Mouse (Mus musculus): ENCODE measurements around the gene 4933407L21Rik.
"Not testable (repeated sequence)": the region's sequence is repeated elsewhere in the genome, so short reads cannot be mapped to it uniquely, and the experiment has no call there.

Gene 4933407L21Rik

GRCm38 (mm10) chr1:85959129-85959888 lies 31.0 kb downstream of the 4933407L21Rik start:
- no peak for DNase-seq (ENCODE audit: low spot score in 2 of 2)

GRCm38 (mm10) chr1:85959889-85960276 lies 31.6 kb downstream of the 4933407L21Rik start:
- DNase-seq (ENCODE audit: low spot score in 2 of 2): no peak

GRCm38 (mm10) chr1:85960873-85961272 lies 32.6 kb downstream of the 4933407L21Rik start, which contains the start of gene Gpr55:
Gpr55 (minus strand) TSS chr1:85961007.
- DNase-seq (ENCODE audit: low spot score in 2 of 2): no peak

- DNase-seq (ENCODE audit: low spot score in 2 of 2): no peak
Observed at GRCm38 (mm10) chr1:85962081-85962480, 33.8 kb downstream of the 4933407L21Rik start.

- no peak for DNase-seq (ENCODE audit: low spot score in 2 of 2)
Observed at GRCm38 (mm10) chr1:85965856-85966255, 37.6 kb downstream of the 4933407L21Rik start.

- DNase-seq (ENCODE audit: low spot score in 2 of 2): no peak
Observed at GRCm38 (mm10) chr1:85969081-85969480, 40.8 kb downstream of the 4933407L21Rik start.

- no peak for DNase-seq (ENCODE audit: low spot score in 2 of 2)
Observed at GRCm38 (mm10) chr1:85969519-85969918, 41.2 kb downstream of the 4933407L21Rik start.

GRCm38 (mm10) chr1:85971070-85971469 lies 42.8 kb downstream of the 4933407L21Rik start:
- DNase-seq (ENCODE audit: low spot score in 2 of 2): no peak

- DNase-seq (ENCODE audit: low spot score in 2 of 2): no peak
Observed at GRCm38 (mm10) chr1:85972341-85972740, 44.1 kb downstream of the 4933407L21Rik start.

- DNase-seq (ENCODE audit: low spot score in 2 of 2): no peak
Observed at GRCm38 (mm10) chr1:85973468-85973877, 45.2 kb downstream of the 4933407L21Rik start.

GRCm38 (mm10) chr1:85977709-85978108 lies 49.4 kb downstream of the 4933407L21Rik start:
- no peak for DNase-seq (ENCODE audit: low spot score in 2 of 2)

GRCm38 (mm10) chr1:85981738-85982357 lies 53.6 kb downstream of the 4933407L21Rik start:
- DNase-seq (ENCODE audit: low spot score in 2 of 2): no peak

GRCm38 (mm10) chr1:85985784-85986183 lies 57.5 kb downstream of the 4933407L21Rik start:
- no peak for DNase-seq (ENCODE audit: low spot score in 2 of 2)

GRCm38 (mm10) chr1:85988351-85988750 lies 60.1 kb downstream of the 4933407L21Rik start:
- DNase-seq (ENCODE audit: low spot score in 2 of 2): no peak

- not testable (repeated sequence) for DNase-seq (ENCODE audit: low spot score in 2 of 2)
Observed at GRCm38 (mm10) chr1:85988882-85989281, 60.6 kb downstream of the 4933407L21Rik start.
